Mouse (Mus musculus) ZHBTc4 (cell line): ENCODE data around the gene Shisal2b.

Source experiments
- DNase-seq: peaks from one replicate; pipeline ENCODE4 v3.0.0-alpha.2; 2011; ENCODE audit warnings: low read depth, low spot score

The Shisal2b gene

DNA sequence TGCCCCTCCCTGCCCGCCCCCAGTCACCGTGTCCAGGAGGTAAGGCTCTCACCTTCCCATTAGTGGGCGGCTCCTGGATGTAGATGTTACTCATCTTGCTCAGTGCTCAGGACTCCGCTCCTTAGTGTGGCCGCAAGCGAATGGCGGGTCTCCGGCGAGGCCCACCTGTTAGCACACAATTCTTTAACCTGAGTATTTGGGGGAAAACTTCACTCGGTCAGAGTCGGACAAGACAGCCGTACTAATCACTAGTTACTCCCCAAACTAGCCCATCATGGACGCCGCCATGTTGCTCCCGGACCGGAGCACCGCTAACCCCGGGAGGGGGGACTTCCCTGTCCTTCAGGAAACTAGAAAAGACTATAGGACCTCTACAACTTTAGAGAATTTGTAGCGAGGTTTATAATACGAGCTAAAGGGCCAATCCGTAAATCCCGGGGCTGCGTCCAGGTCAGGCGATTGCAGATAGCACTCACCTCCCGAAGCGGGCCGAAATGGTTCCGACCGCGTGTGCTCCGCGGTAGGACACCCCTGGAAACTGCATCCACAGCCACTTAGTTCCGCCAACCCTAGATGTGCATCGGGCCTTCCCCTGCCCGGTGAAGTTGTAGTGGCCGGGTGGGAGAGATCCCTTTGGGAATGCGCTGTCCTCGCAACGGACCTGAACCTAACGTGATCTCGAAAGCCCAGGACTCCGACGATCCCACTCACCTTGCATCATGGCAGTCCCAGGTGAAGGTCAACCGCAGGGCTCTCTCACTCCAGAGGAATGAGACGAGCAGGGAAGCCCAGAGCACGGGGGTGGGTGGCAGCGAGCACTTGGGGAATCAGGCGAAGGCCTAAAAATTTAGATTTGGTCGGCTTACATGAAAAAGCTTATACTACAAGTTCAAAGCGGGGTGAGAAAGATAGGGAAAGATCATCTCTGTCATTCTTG is 46.8 kb downstream of the Shisal2b start, which contains the start of gene Cwc27:
Gene Cwc27 (minus strand): TSS at position 508 of the 937 bp plus-strand sequence.
- peak; percentile 93 for DNase-seq

- DNase-seq: no peak
These were observed 47.4 kb downstream of the Shisal2b start for GRCm38 (mm10) chr13:104816270-104816634.

DNA sequence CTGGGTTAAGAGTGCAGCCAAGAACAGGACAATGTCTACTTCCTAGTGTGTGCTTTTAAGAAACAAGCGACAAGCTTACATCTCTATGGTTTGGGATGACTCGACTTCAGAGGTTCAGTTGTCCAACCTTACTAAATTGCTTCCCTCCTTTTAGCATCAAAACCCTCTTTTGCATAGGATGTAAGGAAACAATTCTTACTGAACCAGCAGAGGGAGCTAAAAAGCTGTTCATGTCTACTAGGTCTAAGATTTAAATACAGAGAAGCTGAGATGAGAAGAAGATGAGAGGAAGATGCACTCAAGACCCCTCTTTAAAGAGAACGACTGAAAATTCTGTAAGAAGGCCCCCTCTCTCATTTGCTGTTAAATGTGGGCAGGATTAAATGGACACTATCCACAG is 58.0 kb downstream of the Shisal2b start:
- peak; percentile 73 for DNase-seq

- DNase-seq: no peak
These were observed 64.0 kb downstream of the Shisal2b start for GRCm38 (mm10) chr13:104799566-104800182.

GRCm38 (mm10) chr13:104799067-104799466 is 64.6 kb downstream of the Shisal2b start:
- no peak for DNase-seq
